Mouse (Mus musculus): ENCODE measurements at regions not wholly inside any gene's neighbourhood (a gene's known extent, or its start where the extent isn't known, plus 50 kb on each side); places are given as distances from the start of the nearest gene placed in this dataset.

- Histone ChIP-seq H3K4me3 (ENCODE audit: insufficient read depth, low read length) (no peak overlapping the region), H3K27ac (ENCODE audit: insufficient read depth, low read depth, low read length) (no peak overlapping the region), H3K4me1 (ENCODE audit: control insufficient read depth, insufficient read depth, low read length) (no peaks in the 10 kb centered on the region)
- no peak for TF ChIP-seq POLR2A (IDR thresholded peaks at IDR 0.05; ENCODE audit: borderline replicate concordance, low read depth, low read length)
- no peak for TF ChIP-seq CTCF (IDR thresholded peaks at IDR 0.05; ENCODE audit: low read depth, low read length)
These were observed 101.2 kb downstream of the 4931417E11Rik start for GRCm38 (mm10) chr6:73368047-73368835.

GRCm38 (mm10) chr6:73367616-73368015, 101.9 kb downstream of the 4931417E11Rik start:
- Histone ChIP-seq H3K4me1 (ENCODE audit: control insufficient read depth, insufficient read depth, low read length) (no peaks in the 10 kb centered on the region), H3K4me3 (ENCODE audit: insufficient read depth, low read length) (no peak overlapping the region), H3K27ac (ENCODE audit: insufficient read depth, low read depth, low read length) (no peak overlapping the region)
- TF ChIP-seq CTCF (IDR thresholded peaks at IDR 0.05; ENCODE audit: low read depth, low read length): no peak
- TF ChIP-seq POLR2A (IDR thresholded peaks at IDR 0.05; ENCODE audit: borderline replicate concordance, low read depth, low read length): no peak

GRCm38 (mm10) chr6:73366626-73367025, 102.8 kb downstream of the 4931417E11Rik start:
- no peak overlapping the region for H3K27ac ChIP-seq (ENCODE audit: insufficient read depth, low read depth, low read length)
- TF ChIP-seq CTCF (IDR thresholded peaks at IDR 0.05; ENCODE audit: low read depth, low read length) (no peak), POLR2A (IDR thresholded peaks at IDR 0.05; ENCODE audit: borderline replicate concordance, low read depth, low read length) (no peak)
- no peaks in the 10 kb centered on the region for H3K4me1 ChIP-seq (ENCODE audit: control insufficient read depth, insufficient read depth, low read length)
- H3K4me3 ChIP-seq (ENCODE audit: insufficient read depth, low read length): no peak overlapping the region

GRCm38 (mm10) chr6:73365306-73365705, 104.2 kb downstream of the 4931417E11Rik start:
- Histone ChIP-seq H3K27ac (ENCODE audit: insufficient read depth, low read depth, low read length) (no peak overlapping the region), H3K4me1 (ENCODE audit: control insufficient read depth, insufficient read depth, low read length) (no peaks in the 10 kb centered on the region), H3K4me3 (ENCODE audit: insufficient read depth, low read length) (no peak overlapping the region)
- TF ChIP-seq POLR2A (IDR thresholded peaks at IDR 0.05; ENCODE audit: borderline replicate concordance, low read depth, low read length): no peak
- no peak for TF ChIP-seq CTCF (IDR thresholded peaks at IDR 0.05; ENCODE audit: low read depth, low read length)

DNA sequence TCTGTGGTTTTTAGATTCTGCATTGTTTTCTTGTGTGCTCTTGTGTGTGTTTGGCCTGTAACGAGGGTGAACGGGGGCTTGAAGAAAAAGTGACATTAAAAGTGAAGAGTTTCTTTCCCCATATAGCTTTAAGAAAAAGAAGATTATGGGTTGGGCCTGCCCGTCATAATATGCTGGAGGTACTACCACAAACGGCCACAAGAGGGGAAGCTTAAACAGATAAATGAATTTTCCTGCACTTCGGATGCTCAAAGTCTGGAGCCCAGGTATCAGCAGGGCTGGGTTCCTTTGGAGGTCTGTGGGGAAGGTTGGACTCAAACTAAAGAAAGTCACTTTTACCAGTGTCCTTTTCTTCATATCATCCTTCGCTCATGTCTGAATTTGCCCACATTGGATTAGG, 86.8 kb downstream of the Suclg1 start:
- H3K4me1 ChIP-seq (ENCODE audit: control insufficient read depth, insufficient read depth, low read length): no peaks in the 10 kb centered on the region
- TF ChIP-seq CTCF (IDR thresholded peaks at IDR 0.05; ENCODE audit: low read depth, low read length) (no peak), POLR2A (IDR thresholded peaks at IDR 0.05; ENCODE audit: borderline replicate concordance, low read depth, low read length) (no peak)
- H3K4me3 ChIP-seq (ENCODE audit: insufficient read depth, low read length): no peak overlapping the region
- no peak overlapping the region for H3K27ac ChIP-seq (ENCODE audit: insufficient read depth, low read depth, low read length)

GRCm38 (mm10) chr6:73329666-73330065, 81.5 kb downstream of the Suclg1 start:
- no peak overlapping the region for H3K4me3 ChIP-seq (ENCODE audit: insufficient read depth, low read length)
- H3K4me1 ChIP-seq (ENCODE audit: control insufficient read depth, insufficient read depth, low read length): no peaks in the 10 kb centered on the region
- TF ChIP-seq POLR2A (IDR thresholded peaks at IDR 0.05; ENCODE audit: borderline replicate concordance, low read depth, low read length) (no peak), CTCF (IDR thresholded peaks at IDR 0.05; ENCODE audit: low read depth, low read length) (no peak)
- no peak overlapping the region for H3K27ac ChIP-seq (ENCODE audit: insufficient read depth, low read depth, low read length)

Data from bone marrow macrophage, adult 2 months (primary cell).